Mouse (Mus musculus) T-cell, adult 2 months (primary cell): ENCODE data around the gene Chit1.

Experiments used
- DNase-seq: peaks from one replicate; pipeline ENCODE4 v3.0.0; 2022; ENCODE audit warnings: low spot score

The Chit1 gene

GRCm38 (mm10) chr1:134079477-134080163, 31.4 kb upstream of the Chit1 start:
- DNase-seq: peak; percentile 60

DNA sequence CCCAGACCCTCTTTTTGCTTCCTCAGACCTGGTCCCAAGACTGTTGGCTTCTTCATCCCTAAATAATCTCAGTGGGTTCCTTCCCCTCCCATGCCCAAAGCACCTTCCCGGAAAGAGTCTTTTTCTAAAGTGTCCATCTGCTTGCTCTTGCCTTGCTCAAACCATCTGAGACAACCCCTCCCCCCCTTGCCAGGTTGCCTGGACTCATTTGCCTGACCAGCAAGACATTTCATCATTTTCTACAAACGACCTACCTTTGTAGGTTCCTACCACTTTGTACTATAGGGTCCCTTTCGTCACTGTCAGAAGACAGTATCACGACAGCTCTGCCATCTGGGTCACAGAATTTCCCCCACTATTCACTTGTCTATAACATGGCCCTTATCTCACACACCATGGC, 30.6 kb upstream of the Chit1 start:
- DNase-seq: no peak

- no peak for DNase-seq
Observed at GRCm38 (mm10) chr1:134080881-134081450, 30.1 kb upstream of the Chit1 start.

DNA sequence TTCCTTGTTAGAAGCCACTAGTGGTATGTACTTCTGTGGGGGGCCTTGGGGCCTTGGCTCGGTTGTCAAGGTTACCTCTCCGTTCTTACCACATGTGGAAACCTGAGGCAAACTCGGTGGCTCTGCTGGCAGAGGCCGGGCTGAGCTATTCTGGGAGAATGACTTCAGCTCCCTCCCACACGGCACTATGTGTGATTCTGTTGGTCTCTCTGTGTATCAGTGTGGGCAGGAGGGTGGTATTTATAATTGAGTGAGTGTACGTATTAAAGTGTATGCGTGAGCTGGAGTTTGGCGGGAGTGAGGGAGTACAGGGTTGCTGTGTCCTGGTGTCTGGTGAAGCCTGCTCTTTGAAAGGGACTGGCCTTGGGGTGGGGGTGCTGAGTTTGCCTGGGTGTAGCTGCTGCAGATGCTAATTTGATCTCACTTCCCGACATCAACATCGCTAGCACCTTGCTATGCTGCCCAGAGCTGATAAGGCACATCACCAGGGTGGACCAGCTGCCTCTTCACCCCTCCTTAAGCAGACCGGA, 28.0 kb upstream of the Chit1 start:
- DNase-seq: peak; percentile 66

DNA sequence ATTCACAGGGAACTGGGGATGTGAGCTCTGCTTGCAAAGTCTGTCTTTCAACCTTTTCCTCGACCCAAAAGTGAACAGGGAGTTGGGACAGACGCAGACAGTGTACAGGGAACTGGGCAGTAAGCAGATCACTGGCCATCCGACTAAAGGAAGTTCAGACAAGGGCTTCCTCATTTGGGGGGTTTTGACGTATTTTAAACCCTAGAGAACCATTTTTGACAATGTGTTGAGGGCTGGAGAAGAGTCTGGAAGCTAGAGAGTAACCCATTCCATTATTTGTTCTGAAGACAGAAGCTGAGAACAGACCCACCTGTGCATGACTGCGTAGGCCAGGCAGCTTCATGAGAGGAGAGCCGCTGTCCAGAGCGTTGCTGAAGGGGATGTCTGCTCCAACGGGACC, 27.4 kb upstream of the Chit1 start:
- DNase-seq: no peak

- no peak for DNase-seq
Observed at GRCm38 (mm10) chr1:134084128-134084527, 26.9 kb upstream of the Chit1 start.

GRCm38 (mm10) chr1:134086017-134086416, 25.0 kb upstream of the Chit1 start:
- DNase-seq: no peak

DNA sequence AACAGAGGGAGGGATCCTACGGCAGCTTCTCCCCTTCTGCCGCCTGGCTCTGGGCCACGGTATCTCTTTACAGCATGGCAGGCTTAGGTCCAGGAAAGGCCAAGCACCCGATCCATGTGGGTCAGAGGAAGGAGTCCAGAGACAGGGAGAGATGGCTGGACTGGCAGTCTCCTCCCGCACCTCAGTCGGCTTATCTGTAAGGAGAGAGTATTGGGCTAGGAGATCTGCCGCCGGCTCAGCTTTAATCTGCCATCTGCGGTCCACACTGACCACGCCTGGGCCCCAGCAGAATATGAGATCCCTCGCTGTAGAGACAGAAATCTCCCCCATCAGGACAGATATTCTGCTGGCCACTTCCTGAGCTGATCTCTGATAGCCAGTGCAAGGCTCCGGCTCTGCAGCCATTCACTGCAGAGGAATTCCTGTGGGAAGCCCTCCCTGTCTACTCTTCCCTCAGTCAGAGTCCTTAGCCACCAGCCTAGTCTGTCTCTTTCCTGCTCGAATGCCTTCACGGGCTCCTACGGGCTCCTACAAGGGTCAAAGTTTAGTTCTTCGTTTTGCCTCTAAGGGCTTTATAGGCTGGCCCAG, 24.1 kb upstream of the Chit1 start:
- no peak for DNase-seq

DNA sequence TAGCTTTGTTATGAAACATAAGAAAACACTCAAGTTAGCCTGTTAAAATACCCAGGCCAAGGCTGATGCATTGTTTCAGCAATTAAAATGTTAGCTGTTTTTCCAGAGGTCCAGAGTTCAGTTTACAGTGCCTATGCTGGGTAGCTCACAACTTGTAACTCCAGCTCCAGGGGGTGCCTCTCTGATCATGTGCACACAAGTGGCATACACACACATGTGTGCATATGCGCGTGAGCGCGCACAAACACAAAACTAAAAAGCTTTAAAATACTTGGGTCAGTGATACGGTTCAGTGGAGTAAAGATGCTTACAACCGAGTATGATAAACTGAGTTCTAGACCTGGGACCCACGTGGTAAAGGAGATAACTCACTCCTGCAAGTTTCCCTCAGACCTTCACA, 22.0 kb upstream of the Chit1 start:
- DNase-seq: no peak

DNA sequence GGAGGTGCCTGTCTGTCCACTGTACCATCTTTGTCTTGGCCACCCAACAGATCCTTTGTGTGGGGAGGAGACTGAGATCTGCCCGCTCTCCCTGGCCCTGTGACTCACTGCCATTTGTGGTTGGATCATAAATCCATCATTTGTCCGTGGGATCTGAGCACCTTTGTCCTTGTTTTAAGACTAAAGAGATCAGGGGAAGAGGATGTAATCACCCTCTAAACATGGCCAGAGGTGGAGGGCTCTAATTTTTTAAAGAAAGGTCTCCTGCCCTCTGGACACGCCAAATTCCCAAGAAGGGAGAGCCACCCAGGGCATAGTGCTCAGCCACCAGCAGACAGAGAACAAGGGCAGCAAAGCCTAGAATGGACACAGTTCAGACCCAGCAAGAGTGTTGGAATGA, 19.2 kb upstream of the Chit1 start:
- DNase-seq: no peak

DNA sequence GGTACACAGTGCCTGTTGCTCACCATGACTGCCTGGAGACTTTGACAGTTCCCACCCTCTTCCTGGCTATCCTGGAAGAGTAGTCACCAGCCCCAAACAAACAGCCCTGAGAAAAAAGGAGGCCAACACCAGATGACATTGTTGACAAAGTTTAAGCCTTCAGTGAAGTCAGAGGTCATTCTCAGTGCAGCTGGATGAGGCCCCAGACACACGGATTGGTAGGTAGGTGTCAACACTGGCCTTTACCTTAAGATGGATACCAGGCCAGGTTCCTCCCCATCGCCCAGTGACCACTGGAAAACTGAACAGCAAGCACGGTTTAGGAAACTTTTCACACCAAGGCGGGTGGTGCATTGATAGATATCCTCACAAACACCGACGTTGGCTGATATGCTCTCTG, 18.7 kb upstream of the Chit1 start:
- no peak for DNase-seq

GRCm38 (mm10) chr1:134092852-134093770, 17.9 kb upstream of the Chit1 start:
- peak; percentile 96 for DNase-seq

GRCm38 (mm10) chr1:134093771-134094526, 17.1 kb upstream of the Chit1 start:
- peak; percentile 71 for DNase-seq

- DNase-seq: no peak
Observed at GRCm38 (mm10) chr1:134095033-134095612, 15.9 kb upstream of the Chit1 start.

DNA sequence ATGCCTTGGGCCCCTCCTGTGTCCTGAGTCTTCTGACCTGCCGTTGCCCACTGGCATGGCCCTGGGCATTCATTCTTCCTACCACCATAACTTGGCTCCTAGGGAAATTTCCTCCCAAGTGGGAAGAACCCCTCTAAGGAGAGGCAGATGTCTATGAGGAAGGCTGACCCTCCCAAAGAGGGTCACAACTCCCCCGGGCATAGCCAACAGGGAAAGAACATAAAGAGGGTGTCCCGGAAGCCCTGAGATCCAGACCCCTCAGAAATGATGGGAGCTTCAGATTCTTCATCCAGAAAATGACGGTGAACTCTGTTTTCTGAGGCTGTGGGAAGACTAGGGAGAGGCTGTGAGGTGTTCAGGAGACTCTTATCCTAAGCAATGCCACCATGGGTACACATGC, 15.3 kb upstream of the Chit1 start:
- DNase-seq: no peak

GRCm38 (mm10) chr1:134096264-134096934, 14.6 kb upstream of the Chit1 start:
- DNase-seq: no peak

DNA sequence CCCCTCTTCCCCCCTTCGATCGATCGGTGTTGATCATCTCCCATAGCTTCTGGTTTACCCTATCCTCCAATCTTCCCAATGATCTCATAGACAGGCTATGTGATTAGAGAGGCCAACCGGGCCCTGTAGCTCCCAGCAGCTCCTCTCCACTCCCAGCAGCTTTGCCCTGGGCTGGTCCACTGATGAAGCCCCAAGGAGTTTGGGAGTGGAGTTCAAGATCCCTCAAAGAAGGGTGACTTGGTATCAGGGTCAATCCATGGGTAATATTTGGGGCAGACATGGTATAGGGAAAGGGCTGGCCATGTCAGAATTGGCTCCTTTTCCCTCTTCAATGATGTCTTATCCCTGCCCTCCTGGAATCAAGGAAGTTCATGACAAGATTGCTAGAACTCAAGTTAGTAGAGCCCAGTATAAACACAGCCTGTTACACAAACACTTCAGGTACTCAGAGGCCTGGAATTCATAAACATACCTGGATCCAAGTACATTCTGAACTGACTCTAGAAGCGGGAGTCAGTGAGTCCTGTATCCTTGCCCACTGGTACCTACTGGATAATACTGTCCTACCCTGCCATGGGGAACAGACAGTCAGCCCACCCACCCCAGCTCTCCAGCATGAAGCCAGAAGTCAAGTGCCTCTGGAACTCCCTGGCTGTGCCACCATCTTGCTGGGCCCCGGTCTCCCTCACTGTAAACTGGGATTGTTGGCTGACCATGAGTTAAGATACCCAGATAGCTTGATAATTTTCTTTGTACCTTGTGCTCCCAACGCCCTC, 13.8 kb upstream of the Chit1 start:
- DNase-seq: no peak

DNA sequence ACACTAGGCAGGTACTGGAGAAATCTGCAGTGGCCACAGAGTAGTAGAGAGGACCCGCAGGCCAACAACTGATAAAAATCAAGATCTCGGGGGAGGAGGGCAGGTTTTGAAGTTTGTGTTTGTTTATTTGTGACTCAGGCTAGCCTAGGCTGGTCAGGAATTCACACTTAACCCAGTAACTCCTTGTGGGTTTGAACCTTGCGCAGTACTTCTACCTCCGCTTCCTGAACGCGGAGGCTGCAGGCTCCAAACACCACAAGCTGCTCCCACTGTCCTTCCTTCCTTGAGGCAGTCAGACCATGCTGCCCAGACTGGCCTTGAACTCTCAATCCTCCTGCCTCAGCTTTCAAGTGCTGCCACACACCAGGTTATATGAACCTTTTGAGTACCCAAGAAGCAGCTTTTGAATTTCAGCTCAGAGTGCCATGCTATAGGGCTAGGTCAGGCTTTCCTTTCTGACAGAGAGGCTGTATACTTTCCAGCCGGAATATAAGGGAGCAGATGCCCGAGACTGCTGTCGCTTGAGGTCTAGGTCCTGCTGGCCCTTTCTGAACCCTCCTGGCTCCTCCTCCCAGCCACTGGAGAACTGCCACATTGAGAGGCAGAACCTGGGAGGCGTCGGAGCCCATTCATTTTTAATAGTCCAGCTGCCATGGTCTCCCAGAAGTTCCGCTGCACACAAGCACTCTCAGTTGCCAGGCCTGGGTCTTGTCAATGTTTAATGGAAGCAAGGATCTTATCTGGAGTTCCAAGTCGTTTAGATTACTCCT, 12.9 kb upstream of the Chit1 start:
- DNase-seq: no peak
